In the genomic region with DNA sequence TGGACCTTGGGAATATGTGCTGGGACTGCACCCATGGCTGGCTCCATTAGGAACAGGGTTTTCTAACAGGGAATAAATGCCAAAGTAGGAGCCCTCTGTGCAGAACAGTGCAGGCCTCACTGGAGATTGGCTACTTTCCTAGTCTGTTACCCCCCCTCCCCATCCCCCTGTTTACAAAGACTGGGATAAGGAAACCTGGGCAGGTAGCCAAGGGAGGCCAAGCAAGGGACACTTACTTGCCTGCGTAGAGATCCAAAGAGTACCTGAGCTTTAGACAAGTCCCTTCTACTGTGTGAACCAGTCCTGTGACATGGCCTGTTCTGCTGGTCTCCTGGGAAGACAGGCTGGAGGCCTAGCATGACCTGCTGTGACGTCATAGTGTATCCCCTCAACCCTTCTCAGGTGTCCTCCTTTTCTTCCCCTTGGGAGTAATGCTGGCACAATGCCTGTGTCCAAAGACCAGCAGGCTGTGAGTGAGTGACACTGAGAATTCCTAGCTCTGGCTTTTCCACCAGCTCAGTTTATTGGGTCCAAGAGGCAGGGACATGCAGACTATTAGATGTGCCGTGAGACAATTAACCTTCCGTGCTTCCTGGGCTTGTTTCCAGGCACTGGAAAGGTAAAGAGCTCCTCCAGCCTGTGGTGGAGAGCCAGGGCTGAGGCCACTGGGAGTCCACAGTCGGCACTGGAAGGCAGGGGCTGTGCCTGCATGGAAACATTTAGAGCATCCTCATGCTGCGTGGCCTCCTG, we compare ENCODE assay signal across 10 mouse cellular contexts. TPM values are rescaled to one million over a fixed set of nuclear protein-coding genes. Genes with fewer than 3 reads are reported as not detected.
DNase-seq lines count a peak whose midpoint lies in the region; ATAC-seq and TF ChIP-seq lines count a peak whose summit lies in the region.
"Had no signal": no experiment of that assay in that cellular context is flagged by ENCODE, and none has a peak within 500 bp of the region (broad histone marks: within the 10 kb centered on the region; RNA-seq: fewer than 3 reads in every experiment).

No protein-coding gene starts in this region.

- no peak for DNase-seq in lung, postnatal 14 days
- DNase-seq in heart, postnatal 10 days, result peak; percentile 28 to 38
- DNase-seq in limb, embryonic 14.5 days (ENCODE audit: low spot score), result peak; percentile 62
- no peak for DNase-seq in retina, embryonic 14.5 days (ENCODE audit: low spot score)

- H3K9ac ChIP-seq in heart, embryonic 13.5 days, result no peak overlapping the region
- no peak overlapping the region for H3K9ac ChIP-seq in heart, embryonic 12.5 days
- H3K9ac ChIP-seq in lung, embryonic 15.5 days, result no peak overlapping the region
- H3K9ac ChIP-seq in limb, embryonic 14.5 days (ENCODE audit: low read depth, low read length, severe bottlenecking), result no peak overlapping the region
- H3K9ac ChIP-seq: hindbrain, embryonic 13.5 days had no signal

- H3K27ac ChIP-seq in heart, embryonic 13.5 days (replicated peaks), result peak overlapping the region; percentile 50; the same call in 1 of the 2 replicates
- H3K27ac ChIP-seq in heart, embryonic 12.5 days (ENCODE audit: poor library complexity, severe bottlenecking), result no peak overlapping the region
- peak overlapping the region; percentile 6; the same call in 1 of the 2 replicates for H3K27ac ChIP-seq in lung, embryonic 15.5 days
- no peak overlapping the region for H3K27ac ChIP-seq in limb, embryonic 14.5 days (replicated peaks; ENCODE audit: low read depth, low read length)
- H3K27ac ChIP-seq: hindbrain, embryonic 13.5 days; macrophage had no signal

- no peak overlapping the region for H3K4me3 ChIP-seq in heart, embryonic 13.5 days
- H3K4me3 ChIP-seq in heart, embryonic 12.5 days, result no peak overlapping the region
- no peak overlapping the region for H3K4me3 ChIP-seq in lung, embryonic 15.5 days
- H3K4me3 ChIP-seq in limb, embryonic 14.5 days (replicated peaks; ENCODE audit: low read length), result no peak overlapping the region
- H3K4me3 ChIP-seq: hindbrain, embryonic 13.5 days had no signal

- no peak for TF ChIP-seq POLR2A in limb, embryonic 14.5 days (IDR thresholded peaks at IDR 0.05; ENCODE audit: borderline replicate concordance, extremely low read depth, insufficient read depth, insufficient read length)

- no peak overlapping the region for H3K4me2 ChIP-seq in heart, embryonic 13.5 days
- no peak overlapping the region for H3K4me2 ChIP-seq in heart, embryonic 12.5 days
- H3K4me2 ChIP-seq in lung, embryonic 15.5 days, result no peak overlapping the region
- H3K4me2 ChIP-seq in limb, embryonic 14.5 days (replicated peaks; ENCODE audit: low read depth, low read length, severe bottlenecking), result no peak overlapping the region
- H3K4me2 ChIP-seq: hindbrain, embryonic 13.5 days had no signal

- H3K9me3 ChIP-seq in heart, embryonic 13.5 days, result no peaks in the 10 kb centered on the region
- H3K9me3 ChIP-seq in heart, embryonic 12.5 days (replicated peaks), result peaks cover 5% of the 10 kb centered on the region; the same call in 1 of the 2 replicates
- no peaks in the 10 kb centered on the region for H3K9me3 ChIP-seq in lung, embryonic 15.5 days
- H3K9me3 ChIP-seq in limb, embryonic 14.5 days (ENCODE audit: control insufficient read depth, low read length), result peaks cover 5% of the 10 kb centered on the region; the same call in 1 of the 2 replicates
- H3K9me3 ChIP-seq: hindbrain, embryonic 13.5 days had no signal

- peaks cover 15% of the 10 kb centered on the region for H3K4me1 ChIP-seq in heart, embryonic 13.5 days
- peaks cover 9% of the 10 kb centered on the region for H3K4me1 ChIP-seq in heart, embryonic 12.5 days (replicated peaks)
- H3K4me1 ChIP-seq in lung, embryonic 15.5 days, result peaks cover 11% of the 10 kb centered on the region
- peaks cover 13% of the 10 kb centered on the region; the same call in 1 of the 2 replicates for H3K4me1 ChIP-seq in limb, embryonic 14.5 days (ENCODE audit: control insufficient read depth, insufficient read depth, low read length)

- no peak for ATAC-seq in heart, embryonic 13.5 days (ENCODE audit: extremely low read depth, insufficient number of reproducible peaks, low FRiP score, low TSS enrichment)
- no peak for ATAC-seq in heart, embryonic 12.5 days (ENCODE audit: insufficient number of reproducible peaks, low FRiP score)
- ATAC-seq in lung, embryonic 15.5 days (ENCODE audit: borderline replicate concordance, extremely low read depth, low FRiP score, low TSS enrichment), result peak; percentile 74
- ATAC-seq in limb, embryonic 14.5 days (ENCODE audit: low FRiP score, low read depth), result peak; percentile 41
- ATAC-seq in frontal cortex, adult (ENCODE audit: low TSS enrichment), result no peak

- intact Hi-C loops in heart, postnatal 10 days (cut with DNase I), result no loop called here

- H3K27me3 ChIP-seq in heart, embryonic 13.5 days (replicated peaks), result no peaks in the 10 kb centered on the region
- no peaks in the 10 kb centered on the region; the same call in 1 of the 2 replicates for H3K27me3 ChIP-seq in heart, embryonic 12.5 days (replicated peaks)
- H3K27me3 ChIP-seq in lung, embryonic 15.5 days, result no peaks in the 10 kb centered on the region
- H3K27me3 ChIP-seq in limb, embryonic 14.5 days (ENCODE audit: control insufficient read depth, insufficient read depth, low read length), result no peaks in the 10 kb centered on the region
- H3K27me3 ChIP-seq: hindbrain, embryonic 13.5 days had no signal

- H3K36me3 ChIP-seq in heart, embryonic 13.5 days, result no peaks in the 10 kb centered on the region
- no peaks in the 10 kb centered on the region for H3K36me3 ChIP-seq in heart, embryonic 12.5 days
- no peaks in the 10 kb centered on the region for H3K36me3 ChIP-seq in lung, embryonic 15.5 days
- no peaks in the 10 kb centered on the region for H3K36me3 ChIP-seq in limb, embryonic 14.5 days (ENCODE audit: control insufficient read depth, insufficient read depth, low read length)
- H3K36me3 ChIP-seq: hindbrain, embryonic 13.5 days had no signal

- 65% methylated on average over 6 of the region's 6 CpGs for WGBS in heart, embryonic 13.5 days
- 77% methylated on average over 6 of the region's 6 CpGs for WGBS in heart, embryonic 12.5 days
- WGBS in lung, embryonic 15.5 days, result 43% methylated on average over 6 of the region's 6 CpGs
- 54% methylated on average over 6 of the region's 6 CpGs for WGBS in limb, embryonic 14.5 days

RNA-seq across cellular contexts. Expression of a gene that starts 37.5 kb away (rescaled TPM):
- 18.0 and 19.1 TPM in 2 replicates for polyA plus RNA-seq in heart, embryonic 13.5 days (2015; fragmentation: Nextera tagmentation; extraction: Ambion mirVana)
- 18.8 and 21.0 TPM in 2 replicates for polyA plus RNA-seq in heart, embryonic 12.5 days (2016; fragmentation: Nextera tagmentation; extraction: Ambion mirVana)
- polyA plus RNA-seq in lung, embryonic 15.5 days (2015; fragmentation: Nextera tagmentation; extraction: Ambion mirVana), result 38.8 TPM in 2 replicates
- total RNA-seq in heart, postnatal 10 days (2021), result 10 to 100 TPM; 17.9 to 18.1 TPM
- 33.8 and 34.7 TPM in 2 replicates for polyA plus RNA-seq in limb, embryonic 14.5 days (2012; rRNA removed)
- 46.8 and 49.4 TPM in 2 replicates for polyA plus RNA-seq in limb, embryonic 14.5 days (2014; fragmentation: Nextera tagmentation; extraction: Ambion mirVana)

RNA-seq across cellular contexts. Expression of a gene that starts 58.2 kb away (rescaled TPM):
- 3.6 and 4.4 TPM in 2 replicates for polyA plus RNA-seq in heart, embryonic 13.5 days (2015; fragmentation: Nextera tagmentation; extraction: Ambion mirVana)
- polyA plus RNA-seq in heart, embryonic 12.5 days (2016; fragmentation: Nextera tagmentation; extraction: Ambion mirVana), result 8.7 and 9.0 TPM in 2 replicates
- 0.52 and 0.70 TPM in 2 replicates for polyA plus RNA-seq in lung, embryonic 15.5 days (2015; fragmentation: Nextera tagmentation; extraction: Ambion mirVana)
- 1 to 10 TPM in 1 of 2 experiments, under 1 TPM in 1; 0.79 to 1.1 TPM for total RNA-seq in heart, postnatal 10 days (2021)
- 17.5 and 18.2 TPM in 2 replicates for polyA plus RNA-seq in limb, embryonic 14.5 days (2012; rRNA removed)
- polyA plus RNA-seq in limb, embryonic 14.5 days (2014; fragmentation: Nextera tagmentation; extraction: Ambion mirVana), result 19.4 and 28.3 TPM in 2 replicates
- polyA plus RNA-seq: macrophage had no signal

Comparison
In these comparisons a context has a peak if more than half of its experiments do, and no peak if none do; other contexts are left out.
1. H3K27ac ChIP-seq: peak in heart, embryonic 13.5 days (single experiment) and lung, embryonic 15.5 days (single experiment); none in heart, embryonic 12.5 days (single experiment) and limb, embryonic 14.5 days (single experiment).
2. ATAC-seq: peak in lung, embryonic 15.5 days (single experiment) and limb, embryonic 14.5 days (single experiment); none in heart, embryonic 13.5 days (single experiment), heart, embryonic 12.5 days (single experiment) and frontal cortex, adult (single experiment).
3. DNase-seq: peak in heart, postnatal 10 days (2 of 2) and limb, embryonic 14.5 days (single experiment); none in lung, postnatal 14 days (single experiment) and retina, embryonic 14.5 days (single experiment).